Mouse (Mus musculus) kidney, adult 2 months (tissue): ENCODE results near the gene Polr3c. TPM values are rescaled to one million over a fixed set of nuclear protein-coding genes. Genes with fewer than 3 reads are reported as not detected.

Experiments used
- DNase-seq: peaks from one replicate; pipeline ENCODE4 v3.0.0; 2021
- H3K27ac ChIP-seq: fragments of 200-500 bp; 2 replicates; pipeline ENCODE4 v1.5.1; 2012; ENCODE audit warnings: low read depth, low read length, control low read depth, inconsistent platforms; ENCODE audit not compliant: insufficient read depth
- H3K27me3 ChIP-seq: fragments of 200-500 bp; replicated peaks from 2 replicates; pipeline ENCODE4 v1.6.1; 2012; ENCODE audit warnings: mild to moderate bottlenecking, moderate library complexity, low read length, inconsistent platforms; ENCODE audit not compliant: control insufficient read depth, insufficient read depth
- H3K36me3 ChIP-seq: fragments of 200-500 bp; 2 replicates; pipeline ENCODE4 v1.6.1; 2012; ENCODE audit warnings: mild to moderate bottlenecking, moderate library complexity, low read length, inconsistent platforms; ENCODE audit not compliant: control insufficient read depth, insufficient read depth
- H3K4me1 ChIP-seq: fragments of 200-500 bp; 2 replicates; pipeline ENCODE4 v1.6.1; 2011; ENCODE audit warnings: low read length; ENCODE audit not compliant: control insufficient read depth, insufficient read depth
- H3K4me3 ChIP-seq: fragments of 200-500 bp; 2 replicates; pipeline ENCODE4 v1.5.1; 2011; ENCODE audit warnings: mild to moderate bottlenecking, low read depth, low read length, control low read depth; ENCODE audit not compliant: insufficient read depth
- CTCF ChIP-seq: fragments of 200-500 bp; conservative IDR thresholded peaks from 2 replicates; pipeline ENCODE4 v1.5.1; 2011; ENCODE audit warnings: low read depth, mild to moderate bottlenecking, control low read depth, low read length, moderate library complexity, mixed read lengths; ENCODE audit not compliant: insufficient read depth, insufficient read length
- POLR2A ChIP-seq: fragments of 200-500 bp; IDR thresholded peaks from one replicate; pipeline ENCODE4 v1.6.1; 2011; ENCODE audit warnings: low read depth, low read length, control low read depth
- WGBS: fragments of 180-500 bp; shearing (Covaris S2); methylation state at CpG from one replicate; pipeline ENCODE4 v1.1.7; 2018; 5-methylcytosine and 5-hydroxymethylcytosine counted together
- polyA plus RNA-seq: library from polyadenylated mRNA; depleted of rRNA; stranded (reverse); fragments of >200 nt; gene quantifications from 2 replicates; pipeline ENCODE4 v1.2.3, GENCODE M21; 2012

Polr3c gene
- polyA plus RNA-seq, 1 experiment: 34.6 TPM

DNA sequence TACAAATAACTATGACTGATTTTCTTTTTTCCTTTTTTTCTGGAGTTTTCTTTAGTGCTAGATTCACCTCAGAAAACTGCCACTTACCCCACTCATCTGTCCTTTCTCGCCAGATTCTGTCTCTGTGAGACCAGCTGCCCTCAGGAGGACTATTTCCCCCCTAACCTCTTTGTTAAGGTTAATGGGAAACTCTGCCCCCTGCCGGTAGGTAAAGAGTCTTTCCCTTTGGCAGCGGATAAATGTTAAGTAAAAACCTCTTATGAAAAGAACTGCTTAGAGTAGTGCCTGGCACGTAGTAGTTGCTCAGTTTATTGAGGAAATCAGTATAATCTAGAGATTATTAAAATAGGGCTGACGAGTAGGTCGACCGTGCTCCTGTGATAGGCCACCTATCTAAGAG lies 27.1 kb downstream of the Polr3c start:
- DNase-seq: peak; percentile 32
- Histone ChIP-seq H3K4me1 (peaks cover 4% of the 10 kb centered on the region; the same call in 1 of the 2 replicates), H3K27ac (no peak overlapping the region), H3K36me3 (0 out of 2 replicates have a peak, but pooled peaks cover 1% of the 10 kb centered on the region), H3K27me3 (no peaks in the 10 kb centered on the region), H3K4me3 (no peak overlapping the region)
- TF ChIP-seq POLR2A (no peak), CTCF (0 out of 2 replicates have a peak, but pooled peaks have one; percentile 27)
- WGBS: 62% methylated on average over 7 of the region's 7 CpGs

DNA sequence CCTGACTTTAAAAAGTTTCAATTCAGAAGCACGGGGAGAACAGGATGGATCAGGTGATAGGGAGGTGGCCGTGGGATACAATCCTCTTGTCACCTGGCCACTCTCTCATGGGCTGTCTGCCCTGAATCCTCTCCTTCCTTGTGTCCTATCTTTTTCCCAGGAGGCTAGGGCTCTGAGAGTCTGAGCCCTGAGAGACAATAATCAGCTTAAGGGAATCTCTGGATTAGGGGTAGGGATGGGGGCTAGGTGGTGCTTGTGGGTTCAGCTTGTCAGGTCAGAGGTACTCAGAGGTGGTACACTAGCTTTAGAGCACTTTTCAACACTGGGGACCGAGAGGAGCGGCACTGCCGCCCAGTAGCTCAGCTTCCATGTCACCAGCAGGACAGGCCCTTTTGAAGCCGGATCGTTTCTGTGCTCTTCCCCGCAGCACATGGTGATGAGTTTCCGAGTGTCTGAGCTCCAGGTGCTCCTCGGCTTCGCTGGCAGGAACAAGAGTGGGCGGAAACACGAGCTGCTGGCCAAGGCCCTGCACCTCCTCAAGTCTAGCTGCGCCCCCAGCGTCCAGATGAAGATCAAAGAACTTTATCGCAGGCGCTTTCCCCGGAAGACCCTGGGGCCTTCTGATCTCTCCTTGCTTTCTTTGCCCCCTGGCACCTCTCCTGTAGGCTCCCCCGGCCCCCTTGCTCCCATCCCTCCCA lies 28.3 kb downstream of the Polr3c start:
- H3K4me3 ChIP-seq: no peak overlapping the region
- 66% methylated on average over 19 of the region's 19 CpGs for WGBS
- peaks cover 4% of the 10 kb centered on the region; the same call in 1 of the 2 replicates for H3K4me1 ChIP-seq
- no peak overlapping the region for H3K27ac ChIP-seq
- no peaks in the 10 kb centered on the region for H3K27me3 ChIP-seq
- no peak for DNase-seq
- 0 out of 2 replicates have a peak, but pooled peaks cover 1% of the 10 kb centered on the region for H3K36me3 ChIP-seq
- TF ChIP-seq POLR2A (no peak), CTCF (no peak)

DNA sequence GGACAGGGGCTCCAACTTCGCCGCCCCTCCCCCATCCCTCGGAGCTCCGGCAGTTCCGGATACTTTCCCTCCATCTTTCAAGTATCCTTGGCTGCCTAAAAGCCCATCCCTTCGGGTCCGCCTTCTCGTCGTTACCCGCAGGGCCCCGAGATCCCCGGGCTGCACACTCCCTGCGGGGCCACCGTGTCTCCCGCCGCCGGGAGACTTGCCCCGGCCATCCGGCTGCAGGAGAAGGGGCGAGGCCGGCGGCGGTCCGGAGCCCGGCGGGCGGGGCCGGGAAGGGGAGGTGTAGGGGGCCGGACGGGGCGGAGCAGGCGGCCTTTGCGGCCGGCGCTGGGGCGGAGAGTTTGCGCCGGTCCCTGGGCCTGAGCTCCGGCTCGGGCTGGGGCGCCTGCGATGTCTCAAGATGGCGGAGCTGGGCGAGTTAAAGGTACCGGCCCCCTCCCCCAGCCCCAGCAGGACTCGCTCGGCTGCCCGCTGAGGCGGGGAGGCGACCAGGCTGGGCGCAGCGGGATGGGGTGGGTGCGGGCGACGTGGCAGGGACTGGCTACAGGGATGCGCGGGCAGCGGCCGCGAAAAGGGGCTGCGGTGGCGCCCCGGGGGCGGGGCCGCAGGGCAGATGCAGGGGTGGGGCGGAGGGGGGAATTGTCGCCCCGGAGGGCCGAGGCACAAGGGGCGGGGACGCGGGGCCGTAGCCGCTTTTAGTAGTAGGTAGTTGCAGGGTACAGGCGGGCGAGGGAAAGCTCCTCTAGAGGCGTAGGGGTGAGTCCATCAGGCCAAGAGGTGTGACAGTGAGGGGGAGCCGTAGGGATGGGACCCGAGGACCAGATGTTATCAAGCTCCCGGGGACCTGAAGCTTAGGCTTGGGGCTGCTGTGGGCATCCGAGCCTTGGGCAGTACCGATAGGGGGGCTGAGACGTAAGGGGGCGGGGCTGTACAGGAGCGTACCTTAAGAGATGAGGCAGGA lies 30.4 kb downstream of the Polr3c start:
- H3K4me1 ChIP-seq: peaks cover 4% of the 10 kb centered on the region; the same call in 1 of the 2 replicates
- H3K27me3 ChIP-seq: no peaks in the 10 kb centered on the region
- peak overlapping the region; percentile 81 for H3K27ac ChIP-seq
- WGBS: 1% methylated on average over 83 of the region's 85 CpGs
- TF ChIP-seq CTCF (no peak), POLR2A (no peak)
- peak; percentile 95 for DNase-seq
- H3K4me3 ChIP-seq: peak overlapping the region; percentile 96
- 0 out of 2 replicates have a peak, but pooled peaks cover 1% of the 10 kb centered on the region for H3K36me3 ChIP-seq

DNA sequence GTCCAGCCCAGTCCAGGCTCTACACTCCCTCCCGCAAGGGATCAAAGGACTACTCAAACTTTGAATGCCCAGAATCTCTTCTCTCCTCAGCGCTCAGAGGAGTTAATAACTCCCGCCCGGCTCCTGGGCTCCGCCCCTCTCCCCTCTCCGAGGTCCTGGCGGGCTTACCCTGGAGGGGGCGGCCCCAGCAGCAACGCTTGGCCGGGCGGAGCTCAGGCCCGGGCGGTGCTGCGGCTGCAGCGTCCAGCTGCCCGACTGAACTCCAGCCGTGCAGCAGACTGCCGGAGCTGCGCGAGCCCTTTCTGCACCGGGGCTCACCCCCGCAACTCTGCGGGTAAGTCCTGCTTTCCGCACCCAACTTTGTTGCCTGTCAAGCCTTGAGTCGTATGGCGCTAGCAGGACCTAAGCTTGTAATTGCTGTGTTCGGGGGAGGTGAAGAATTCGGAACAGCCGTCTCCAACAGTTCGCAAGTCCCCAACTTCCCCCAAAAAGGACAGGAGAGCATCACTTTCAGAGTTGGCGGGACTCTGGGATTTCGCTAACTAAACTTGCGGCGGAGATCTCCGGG lies 31.1 kb downstream of the Polr3c start, which contains the start of gene Pias3:
TSS of gene Pias3 (plus strand) at position 187 of the 568 bp plus-strand sequence.
- Histone ChIP-seq H3K27ac (peak within 1 kb of the TSS; percentile 81), H3K4me1 (peaks cover 4% of the 10 kb centered on the region; the same call in 1 of the 2 replicates), H3K27me3 (no peaks in the 10 kb centered on the region), H3K36me3 (0 out of 2 replicates have a peak, but pooled peaks cover 1% of the 10 kb centered on the region), H3K4me3 (peak within 1 kb of the TSS; percentile 96)
- DNase-seq: peak; percentile 93
- no peak for TF ChIP-seq POLR2A
- no peak for TF ChIP-seq CTCF
- under 1% methylated on average over 35 of the region's 35 CpGs for WGBS

DNA sequence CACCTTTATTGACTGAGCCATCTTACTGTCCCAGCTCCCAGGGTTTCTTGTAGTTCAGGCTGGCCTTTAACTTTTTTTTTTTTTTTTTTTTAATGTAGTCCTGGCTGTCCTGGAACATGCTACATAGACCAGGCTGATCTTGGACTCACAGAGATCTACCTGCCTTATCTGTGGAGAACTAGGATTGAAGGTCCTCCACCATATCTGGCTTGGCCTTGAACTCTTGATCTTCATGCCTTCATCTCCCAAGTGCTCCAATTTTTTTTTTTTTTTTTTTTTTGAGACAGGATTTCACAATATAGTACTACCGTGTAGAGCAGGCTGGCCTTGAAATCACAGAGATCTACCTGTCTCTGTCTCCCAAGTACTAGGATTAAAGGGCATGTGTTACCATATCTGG lies 33.8 kb downstream of the Polr3c start:
- 79% methylated on average over 1 of the region's 1 CpGs for WGBS
- Histone ChIP-seq H3K27ac (no peak overlapping the region), H3K4me1 (peaks cover 4% of the 10 kb centered on the region; the same call in 1 of the 2 replicates), H3K4me3 (no peak overlapping the region), H3K36me3 (no peaks in the 10 kb centered on the region), H3K27me3 (no peaks in the 10 kb centered on the region)
- TF ChIP-seq CTCF (no peak), POLR2A (no peak)
- DNase-seq: no peak

DNA sequence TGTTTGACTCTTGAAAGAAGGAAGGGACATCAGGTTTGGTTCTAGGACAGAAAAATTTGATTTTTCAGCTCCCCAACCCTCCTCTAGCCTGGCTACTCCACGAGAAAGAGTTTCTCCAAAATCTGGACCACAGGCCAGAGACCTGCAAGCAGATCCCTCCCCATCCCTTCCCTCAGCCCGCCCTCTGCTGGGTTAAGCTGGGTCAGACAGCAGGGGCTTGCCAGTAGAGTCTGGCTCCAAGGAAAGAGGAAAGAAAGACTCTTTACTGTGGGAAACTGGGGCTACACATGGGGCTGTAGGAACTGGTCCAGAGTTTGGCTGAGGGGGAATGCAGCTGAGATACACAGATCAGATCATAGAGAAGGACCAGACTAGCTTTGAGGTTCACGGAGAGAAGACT lies 34.9 kb downstream of the Polr3c start:
- Histone ChIP-seq H3K27ac (no peak overlapping the region), H3K36me3 (no peaks in the 10 kb centered on the region), H3K4me1 (peaks cover 4% of the 10 kb centered on the region; the same call in 1 of the 2 replicates), H3K4me3 (no peak overlapping the region), H3K27me3 (no peaks in the 10 kb centered on the region)
- DNase-seq: peak; percentile 14
- WGBS: 34% methylated on average over 3 of the region's 3 CpGs
- TF ChIP-seq POLR2A: no peak
- 0 out of 2 replicates have a peak, but pooled peaks have one; percentile 13 for TF ChIP-seq CTCF

DNA sequence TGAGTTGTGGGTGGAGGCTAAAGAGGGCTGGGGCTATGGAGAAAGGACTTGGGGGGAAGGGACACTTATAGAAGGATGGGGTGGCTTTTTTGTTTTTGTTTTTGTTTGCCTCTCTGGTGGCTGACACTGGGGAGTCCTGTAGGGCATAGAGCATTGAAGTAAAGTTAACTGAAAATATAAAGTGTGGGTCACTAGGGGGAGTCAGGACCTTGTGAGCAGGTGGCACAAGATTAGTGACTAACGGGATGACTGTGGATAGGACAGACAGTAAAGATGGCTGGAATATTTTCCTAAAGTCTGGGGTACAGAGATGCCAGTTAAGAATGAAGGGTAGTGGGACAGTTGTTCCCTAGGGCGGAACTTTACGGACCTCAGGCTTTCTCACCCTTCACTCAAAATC lies 37.1 kb downstream of the Polr3c start:
- TF ChIP-seq CTCF (peak; percentile 40), POLR2A (no peak)
- H3K36me3 ChIP-seq: no peaks in the 10 kb centered on the region
- no peak overlapping the region for H3K4me3 ChIP-seq
- H3K27ac ChIP-seq: no peak overlapping the region
- no peaks in the 10 kb centered on the region for H3K27me3 ChIP-seq
- 54% methylated on average over 3 of the region's 3 CpGs for WGBS
- H3K4me1 ChIP-seq: no peaks in the 10 kb centered on the region
- no peak for DNase-seq
